Mouse (Mus musculus): ENCODE data around the gene Ube2cbp. TPM values are rescaled to one million over a fixed set of nuclear protein-coding genes. Genes with fewer than 3 reads are reported as not detected.

Gene Ube2cbp
- polyA plus RNA-seq, 1 experiment, result 1.1 TPM

- H3K36me3 ChIP-seq (ENCODE audit: control insufficient read depth, insufficient read depth, low read length), result no peaks in the 10 kb centered on the region
- 65% methylated on average over 6 of the region's 6 CpGs for WGBS
- no peak overlapping the region for H3K4me3 ChIP-seq (ENCODE audit: low read depth, low read length)
- TF ChIP-seq POLR2A (IDR thresholded peaks at IDR 0.05; ENCODE audit: low read depth, low read length) (no peak), CTCF (IDR thresholded peaks at IDR 0.05; ENCODE audit: extremely low read depth, insufficient read length, insufficient replicate concordance, low read depth, low read length) (no peak)
- H3K27ac ChIP-seq (ENCODE audit: insufficient read depth, low read depth, low read length), result no peak overlapping the region
- no peaks in the 10 kb centered on the region for H3K27me3 ChIP-seq (ENCODE audit: control insufficient read depth, insufficient read depth, low read length)
- no peaks in the 10 kb centered on the region for H3K4me1 ChIP-seq (ENCODE audit: control insufficient read depth, insufficient read depth, insufficient read length, low read length)
Observed at GRCm38 (mm10) chr9:86451094-86451493, 13.7 kb downstream of the Ube2cbp start.

- WGBS, result 4% methylated on average over 11 of the region's 11 CpGs
- no peak overlapping the region for H3K4me3 ChIP-seq (ENCODE audit: low read depth, low read length)
- H3K27me3 ChIP-seq (ENCODE audit: control insufficient read depth, insufficient read depth, low read length), result no peaks in the 10 kb centered on the region
- no peaks in the 10 kb centered on the region for H3K4me1 ChIP-seq (ENCODE audit: control insufficient read depth, insufficient read depth, insufficient read length, low read length)
- H3K27ac ChIP-seq (ENCODE audit: insufficient read depth, low read depth, low read length), result no peak overlapping the region
- no peaks in the 10 kb centered on the region for H3K36me3 ChIP-seq (ENCODE audit: control insufficient read depth, insufficient read depth, low read length)
- TF ChIP-seq CTCF (IDR thresholded peaks at IDR 0.05; ENCODE audit: extremely low read depth, insufficient read length, insufficient replicate concordance, low read depth, low read length) (peak; percentile 97; the same call in 1 of the 2 replicates), POLR2A (IDR thresholded peaks at IDR 0.05; ENCODE audit: low read depth, low read length) (no peak)
Observed at GRCm38 (mm10) chr9:86449581-86449980, 15.2 kb downstream of the Ube2cbp start.

- H3K36me3 ChIP-seq (ENCODE audit: control insufficient read depth, insufficient read depth, low read length), result no peaks in the 10 kb centered on the region
- WGBS, result 89% methylated on average over 8 of the region's 8 CpGs
- H3K27ac ChIP-seq (ENCODE audit: insufficient read depth, low read depth, low read length), result no peak overlapping the region
- H3K4me3 ChIP-seq (ENCODE audit: low read depth, low read length), result no peak overlapping the region
- TF ChIP-seq CTCF (IDR thresholded peaks at IDR 0.05; ENCODE audit: extremely low read depth, insufficient read length, insufficient replicate concordance, low read depth, low read length), result no peak
- TF ChIP-seq POLR2A (IDR thresholded peaks at IDR 0.05; ENCODE audit: low read depth, low read length), result no peak
- no peaks in the 10 kb centered on the region for H3K4me1 ChIP-seq (ENCODE audit: control insufficient read depth, insufficient read depth, insufficient read length, low read length)
- no peaks in the 10 kb centered on the region for H3K27me3 ChIP-seq (ENCODE audit: control insufficient read depth, insufficient read depth, low read length)
Observed at GRCm38 (mm10) chr9:86447431-86447830, 17.3 kb downstream of the Ube2cbp start.

GRCm38 (mm10) chr9:86446847-86447246, 17.9 kb downstream of the Ube2cbp start:
- H3K4me1 ChIP-seq (ENCODE audit: control insufficient read depth, insufficient read depth, insufficient read length, low read length), result no peaks in the 10 kb centered on the region
- H3K27ac ChIP-seq (ENCODE audit: insufficient read depth, low read depth, low read length), result no peak overlapping the region
- no peak for TF ChIP-seq CTCF (IDR thresholded peaks at IDR 0.05; ENCODE audit: extremely low read depth, insufficient read length, insufficient replicate concordance, low read depth, low read length)
- no peak for TF ChIP-seq POLR2A (IDR thresholded peaks at IDR 0.05; ENCODE audit: low read depth, low read length)
- H3K4me3 ChIP-seq (ENCODE audit: low read depth, low read length), result no peak overlapping the region
- H3K27me3 ChIP-seq (ENCODE audit: control insufficient read depth, insufficient read depth, low read length), result no peaks in the 10 kb centered on the region
- no peaks in the 10 kb centered on the region for H3K36me3 ChIP-seq (ENCODE audit: control insufficient read depth, insufficient read depth, low read length)
- WGBS, result 74% methylated on average over 7 of the region's 7 CpGs

GRCm38 (mm10) chr9:86442248-86442647, 22.5 kb downstream of the Ube2cbp start:
- Histone ChIP-seq H3K27me3 (ENCODE audit: control insufficient read depth, insufficient read depth, low read length) (no peaks in the 10 kb centered on the region), H3K27ac (ENCODE audit: insufficient read depth, low read depth, low read length) (no peak overlapping the region), H3K4me3 (ENCODE audit: low read depth, low read length) (no peak overlapping the region), H3K36me3 (ENCODE audit: control insufficient read depth, insufficient read depth, low read length) (no peaks in the 10 kb centered on the region), H3K4me1 (ENCODE audit: control insufficient read depth, insufficient read depth, insufficient read length, low read length) (no peaks in the 10 kb centered on the region)
- no peak for TF ChIP-seq CTCF (IDR thresholded peaks at IDR 0.05; ENCODE audit: extremely low read depth, insufficient read length, insufficient replicate concordance, low read depth, low read length)
- no peak for TF ChIP-seq POLR2A (IDR thresholded peaks at IDR 0.05; ENCODE audit: low read depth, low read length)
- WGBS, result 33% methylated on average over 4 of the region's 4 CpGs

GRCm38 (mm10) chr9:86438337-86439009, 26.3 kb downstream of the Ube2cbp start:
- H3K4me3 ChIP-seq (ENCODE audit: low read depth, low read length), result no peak overlapping the region
- WGBS, result 82% methylated on average over 11 of the region's 11 CpGs

GRCm38 (mm10) chr9:86436608-86437007, 28.1 kb downstream of the Ube2cbp start:
- H3K4me1 ChIP-seq (ENCODE audit: control insufficient read depth, insufficient read depth, insufficient read length, low read length), result no peaks in the 10 kb centered on the region
- no peak for TF ChIP-seq CTCF (IDR thresholded peaks at IDR 0.05; ENCODE audit: extremely low read depth, insufficient read length, insufficient replicate concordance, low read depth, low read length)
- 96% methylated on average over 8 of the region's 8 CpGs for WGBS
- H3K27ac ChIP-seq (ENCODE audit: insufficient read depth, low read depth, low read length), result no peak overlapping the region
- H3K36me3 ChIP-seq (ENCODE audit: control insufficient read depth, insufficient read depth, low read length), result no peaks in the 10 kb centered on the region
- no peak overlapping the region for H3K4me3 ChIP-seq (ENCODE audit: low read depth, low read length)
- no peaks in the 10 kb centered on the region for H3K27me3 ChIP-seq (ENCODE audit: control insufficient read depth, insufficient read depth, low read length)

More at GRCm38 (mm10) chr9:86438337-86439009, 26.3 kb downstream of the Ube2cbp start:
- Histone ChIP-seq H3K27ac (ENCODE audit: insufficient read depth, low read depth, low read length) (no peak overlapping the region), H3K36me3 (ENCODE audit: control insufficient read depth, insufficient read depth, low read length) (no peaks in the 10 kb centered on the region), H3K4me1 (ENCODE audit: control insufficient read depth, insufficient read depth, insufficient read length, low read length) (no peaks in the 10 kb centered on the region), H3K27me3 (ENCODE audit: control insufficient read depth, insufficient read depth, low read length) (no peaks in the 10 kb centered on the region)
- TF ChIP-seq CTCF (IDR thresholded peaks at IDR 0.05; ENCODE audit: extremely low read depth, insufficient read length, insufficient replicate concordance, low read depth, low read length) (no peak), POLR2A (IDR thresholded peaks at IDR 0.05; ENCODE audit: low read depth, low read length) (no peak)

Measured in small intestine, adult 2 months (tissue).